Mouse (Mus musculus): ENCODE results near the gene Dpm3.
"Not testable (repeated sequence)": the region's sequence is repeated elsewhere in the genome, so short reads cannot be mapped to it uniquely, and the experiment has no call there.

The Dpm3 gene

GRCm38 (mm10) chr3:89259076-89259475 is at the start of gene Dpm3:
Gene Dpm3, plus strand, starts transcription at chr3:89259358.
- no peak for DNase-seq (ENCODE audit: low read depth, low spot score)

- no peak for DNase-seq (ENCODE audit: low read depth, low spot score)
These were observed 49.4 kb upstream of the Dpm3 start for GRCm38 (mm10) chr3:89209731-89210130.

GRCm38 (mm10) chr3:89210162-89210561 is 49.0 kb upstream of the Dpm3 start:
- DNase-seq (ENCODE audit: low read depth, low spot score), result no peak

GRCm38 (mm10) chr3:89210731-89211130 is 48.4 kb upstream of the Dpm3 start:
- DNase-seq (ENCODE audit: low read depth, low spot score), result no peak

GRCm38 (mm10) chr3:89213803-89214530 is 45.2 kb upstream of the Dpm3 start:
- DNase-seq (ENCODE audit: low read depth, low spot score), result peak; percentile 94

- DNase-seq (ENCODE audit: low read depth, low spot score), result peak; percentile 42
These were observed 44.3 kb upstream of the Dpm3 start, which contains the start of gene Thbs3 for GRCm38 (mm10) chr3:89214681-89215411. Gene Thbs3, plus strand, starts transcription at chr3:89215180.

- peak; percentile 91 for DNase-seq (ENCODE audit: low read depth, low spot score)
These were observed 43.3 kb upstream of the Dpm3 start for GRCm38 (mm10) chr3:89215853-89216252.

- DNase-seq (ENCODE audit: low read depth, low spot score), result not testable (repeated sequence)
These were observed 42.8 kb upstream of the Dpm3 start for GRCm38 (mm10) chr3:89216407-89216806.

GRCm38 (mm10) chr3:89218271-89218670 is 40.9 kb upstream of the Dpm3 start:
- no peak for DNase-seq (ENCODE audit: low read depth, low spot score)

- DNase-seq (ENCODE audit: low read depth, low spot score), result no peak
These were observed 39.6 kb upstream of the Dpm3 start for GRCm38 (mm10) chr3:89219546-89219945.

GRCm38 (mm10) chr3:89221167-89221566 is 38.0 kb upstream of the Dpm3 start:
- no peak for DNase-seq (ENCODE audit: low read depth, low spot score)

GRCm38 (mm10) chr3:89224796-89225195 is 34.4 kb upstream of the Dpm3 start:
- no peak for DNase-seq (ENCODE audit: low read depth, low spot score)

GRCm38 (mm10) chr3:89225321-89225815 is 33.8 kb upstream of the Dpm3 start:
- DNase-seq (ENCODE audit: low read depth, low spot score), result no peak

GRCm38 (mm10) chr3:89225918-89226317 is 33.2 kb upstream of the Dpm3 start:
- DNase-seq (ENCODE audit: low read depth, low spot score), result no peak

- no peak for DNase-seq (ENCODE audit: low read depth, low spot score)
These were observed 32.8 kb upstream of the Dpm3 start for GRCm38 (mm10) chr3:89226361-89226760.

- DNase-seq (ENCODE audit: low read depth, low spot score), result no peak
These were observed 32.3 kb upstream of the Dpm3 start, which contains the start of gene Mtx1 for GRCm38 (mm10) chr3:89226900-89227299. Gene Mtx1, minus strand, starts transcription at chr3:89227088.

GRCm38 (mm10) chr3:89227307-89228179 is 31.6 kb upstream of the Dpm3 start:
- peak; percentile 93 for DNase-seq (ENCODE audit: low read depth, low spot score)

GRCm38 (mm10) chr3:89228180-89228549 is 31.0 kb upstream of the Dpm3 start:
- peak; percentile 78 for DNase-seq (ENCODE audit: low read depth, low spot score)

GRCm38 (mm10) chr3:89228836-89229235 is 30.3 kb upstream of the Dpm3 start, which contains the start of gene Muc1:
Gene Muc1, plus strand, starts transcription at chr3:89229057.
- DNase-seq (ENCODE audit: low read depth, low spot score), result no peak

- no peak for DNase-seq (ENCODE audit: low read depth, low spot score)
These were observed 29.9 kb upstream of the Dpm3 start for GRCm38 (mm10) chr3:89229276-89229675.

- no peak for DNase-seq (ENCODE audit: low read depth, low spot score)
These were observed 28.6 kb upstream of the Dpm3 start for GRCm38 (mm10) chr3:89230561-89230960.

GRCm38 (mm10) chr3:89231345-89231744 is 27.8 kb upstream of the Dpm3 start:
- DNase-seq (ENCODE audit: low read depth, low spot score), result no peak

Data from forelimb bud, embryonic 11.5 days (tissue).